Mouse (Mus musculus) liver, adult 2 months (tissue): ENCODE data around the gene Cyb5rl.

ENCODE experiments used
- CTCF ChIP-seq: fragments of 200-500 bp; IDR thresholded peaks from 2 replicates; pipeline ENCODE4 v1.5.1; 2011; ENCODE audit warnings: low read depth, low read length, control low read depth
- POLR2A ChIP-seq: fragments of 200-500 bp; IDR thresholded peaks from 2 replicates; pipeline ENCODE4 v1.6.1; 2011; ENCODE audit warnings: low read length, control low read depth; ENCODE audit not compliant: insufficient read depth; ENCODE audit errors: extremely low read depth

DNA sequence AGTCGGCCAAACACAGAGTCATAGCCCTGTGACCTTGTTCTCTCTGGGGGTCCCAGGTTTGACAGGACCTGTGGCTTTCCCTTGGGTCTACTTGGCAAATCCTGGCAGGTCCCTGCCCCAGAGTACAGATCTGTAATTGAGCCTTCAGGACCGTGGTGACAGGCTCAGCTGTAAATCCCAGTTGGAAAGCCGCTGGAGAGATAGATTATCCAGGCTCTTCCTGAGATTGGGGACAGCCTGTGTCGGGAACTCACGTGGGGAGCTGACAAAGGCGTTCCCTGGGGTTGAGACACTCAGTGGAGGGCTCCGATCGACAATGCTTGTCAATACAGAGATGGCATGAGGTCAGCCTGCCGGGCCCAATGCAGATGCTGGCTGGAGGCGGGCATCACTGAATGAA is 59.6 kb downstream of the Cyb5rl start:
- TF ChIP-seq CTCF (no peak), POLR2A (no peak)
